Mouse (Mus musculus): Measurements from ENCODE around the gene Glt8d2. TPM values are rescaled to one million over a fixed set of nuclear protein-coding genes. Genes with fewer than 3 reads are reported as not detected.
A peak's percentile ranks its signal among the peaks of the same experiment; 100 is the strongest.
"Not testable (repeated sequence)": the region's sequence is repeated elsewhere in the genome, so short reads cannot be mapped to it uniquely, and the experiment has no call there.

The Glt8d2 gene
- polyA plus RNA-seq, 1 experiment from 2014 or later: 2.2 TPM

DNA sequence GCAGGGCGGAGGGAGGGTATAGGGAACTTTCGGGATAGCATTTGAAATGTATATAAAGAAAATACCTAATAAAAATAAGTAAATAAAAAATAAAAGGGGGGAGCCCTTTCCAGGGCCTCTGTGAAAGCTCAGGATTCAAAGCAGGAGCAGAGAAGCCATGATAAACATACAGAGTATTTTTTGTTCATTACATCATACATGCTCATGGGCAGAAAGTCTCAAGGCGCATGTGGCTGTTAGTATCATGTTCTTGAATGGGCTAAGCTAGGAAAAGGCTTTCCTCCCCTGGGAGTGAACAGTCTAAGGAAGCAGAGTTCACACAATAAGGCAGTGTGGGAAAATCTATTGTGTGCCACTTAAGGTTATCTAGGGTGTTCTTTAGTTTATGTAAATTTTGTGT is 54.1 kb downstream of the Glt8d2 start:
- no peak overlapping the region for H3K4me3 ChIP-seq
- 93% methylated on average over 3 of the region's 3 CpGs for WGBS
- H3K36me3 ChIP-seq: peaks cover 99% of the 10 kb centered on the region
- no peak overlapping the region for H3K27ac ChIP-seq (replicated peaks)
- DNase-seq (ENCODE audit: low spot score): no peak
- H3K27me3 ChIP-seq (ENCODE audit: low read depth, poor library complexity, severe bottlenecking): no peaks in the 10 kb centered on the region
- peaks cover 4% of the 10 kb centered on the region for H3K4me1 ChIP-seq
- H3K9me3 ChIP-seq (replicated peaks): no peaks in the 10 kb centered on the region; the same call in 1 of the 2 replicates

DNA sequence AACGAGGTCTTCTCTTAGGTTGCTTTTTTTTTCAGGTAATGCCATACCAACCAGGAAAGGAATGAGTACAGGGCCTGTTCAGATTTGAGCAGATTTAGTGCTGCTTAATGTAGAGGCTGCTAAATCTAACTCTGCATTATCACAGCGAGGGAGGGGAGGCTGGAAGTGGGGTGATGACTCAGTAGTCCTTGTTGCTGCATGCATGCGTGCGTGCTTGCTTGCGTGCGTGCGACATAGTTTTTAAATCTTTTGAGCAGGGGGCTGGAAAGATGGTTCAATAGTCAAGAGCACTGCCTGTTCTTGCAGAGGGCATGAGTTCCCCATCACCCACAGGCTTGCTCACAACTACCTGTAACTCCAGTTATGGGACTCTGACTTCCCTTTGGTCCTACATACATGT is 56.1 kb downstream of the Glt8d2 start:
- no peak for DNase-seq (ENCODE audit: low spot score)

DNA sequence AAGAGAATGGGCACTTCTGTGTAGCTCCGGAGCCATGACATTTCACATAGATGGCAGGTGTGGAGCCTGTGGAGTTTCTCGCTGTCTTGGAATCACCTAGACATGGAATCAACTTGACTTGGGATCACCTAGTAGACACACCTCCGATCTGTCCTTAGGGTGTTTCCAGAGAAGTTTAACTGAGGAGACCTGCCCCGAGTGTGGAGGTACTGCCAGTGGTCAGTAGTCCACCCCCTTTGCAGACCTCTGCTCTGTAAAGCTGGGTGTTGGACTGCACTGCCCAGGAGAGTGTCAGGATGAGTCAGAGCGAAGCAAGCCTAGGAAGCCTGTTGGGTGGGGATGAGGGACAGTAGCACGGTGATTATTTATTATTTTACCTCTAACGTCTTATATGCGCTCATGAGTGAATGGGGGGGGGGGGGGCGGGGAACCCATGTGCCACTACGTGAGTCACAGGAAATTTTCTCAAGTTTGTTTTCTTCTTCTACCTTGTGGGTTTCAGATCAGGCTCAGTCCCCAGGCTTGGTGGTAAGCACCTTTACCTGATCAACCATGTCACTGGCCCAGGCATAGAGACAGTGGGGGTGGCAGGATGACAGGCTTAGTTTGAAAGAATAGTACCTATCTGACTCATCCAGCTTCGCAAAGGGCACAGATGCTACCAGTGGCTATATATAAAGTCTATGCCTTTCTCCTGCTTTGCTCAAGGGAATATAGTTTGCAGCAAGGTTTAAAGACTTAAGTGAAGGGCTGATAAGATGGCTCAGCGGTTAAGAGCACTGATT is 57.8 kb downstream of the Glt8d2 start:
- Histone ChIP-seq H3K36me3 (peaks cover 67% of the 10 kb centered on the region), H3K4me3 (no peak overlapping the region), H3K27ac (replicated peaks) (no peak overlapping the region), H3K9me3 (replicated peaks) (no peaks in the 10 kb centered on the region; the same call in 1 of the 2 replicates), H3K4me1 (peaks cover 22% of the 10 kb centered on the region), H3K27me3 (ENCODE audit: low read depth, poor library complexity, severe bottlenecking) (no peaks in the 10 kb centered on the region)
- WGBS: 96% methylated on average over 12 of the region's 12 CpGs
- DNase-seq (ENCODE audit: low spot score): no peak

More for the DNA sequence above, 56.1 kb downstream of the Glt8d2 start:
- 97% methylated on average over 7 of the region's 7 CpGs for WGBS
- peaks cover 14% of the 10 kb centered on the region for H3K4me1 ChIP-seq
- H3K27ac ChIP-seq (replicated peaks): no peak overlapping the region
- no peaks in the 10 kb centered on the region for H3K27me3 ChIP-seq (ENCODE audit: low read depth, poor library complexity, severe bottlenecking)
- H3K4me3 ChIP-seq: no peak overlapping the region
- H3K9me3 ChIP-seq (replicated peaks): no peaks in the 10 kb centered on the region; the same call in 1 of the 2 replicates
- peaks cover 83% of the 10 kb centered on the region for H3K36me3 ChIP-seq

DNA sequence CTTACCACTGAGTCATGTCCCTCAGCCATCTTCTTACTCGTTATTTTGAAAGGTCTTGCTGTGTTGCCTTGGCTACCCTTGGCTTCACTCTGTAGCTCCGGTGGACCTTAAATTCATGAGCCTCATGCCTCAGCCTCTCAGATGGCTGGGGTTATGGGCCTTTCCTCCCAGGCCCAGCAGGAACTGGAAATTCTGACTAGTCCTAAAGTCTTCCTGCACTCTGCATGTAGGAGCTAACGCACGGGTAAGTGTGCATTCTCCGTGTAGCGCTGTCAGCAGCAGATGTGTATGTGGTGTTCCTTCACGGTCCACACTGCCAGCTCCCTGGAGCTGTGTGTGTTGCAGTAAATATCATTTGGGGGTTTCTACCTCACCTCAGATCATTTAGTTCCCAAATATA is 59.3 kb downstream of the Glt8d2 start:
- Histone ChIP-seq H3K4me3 (peak overlapping the region; percentile 85), H3K4me1 (peaks cover 22% of the 10 kb centered on the region), H3K36me3 (peaks cover 51% of the 10 kb centered on the region), H3K27ac (replicated peaks) (no peak overlapping the region), H3K27me3 (ENCODE audit: low read depth, poor library complexity, severe bottlenecking) (no peaks in the 10 kb centered on the region), H3K9me3 (replicated peaks) (no peaks in the 10 kb centered on the region; the same call in 1 of the 2 replicates)
- WGBS: 89% methylated on average over 7 of the region's 7 CpGs
- DNase-seq (ENCODE audit: low spot score): no peak

DNA sequence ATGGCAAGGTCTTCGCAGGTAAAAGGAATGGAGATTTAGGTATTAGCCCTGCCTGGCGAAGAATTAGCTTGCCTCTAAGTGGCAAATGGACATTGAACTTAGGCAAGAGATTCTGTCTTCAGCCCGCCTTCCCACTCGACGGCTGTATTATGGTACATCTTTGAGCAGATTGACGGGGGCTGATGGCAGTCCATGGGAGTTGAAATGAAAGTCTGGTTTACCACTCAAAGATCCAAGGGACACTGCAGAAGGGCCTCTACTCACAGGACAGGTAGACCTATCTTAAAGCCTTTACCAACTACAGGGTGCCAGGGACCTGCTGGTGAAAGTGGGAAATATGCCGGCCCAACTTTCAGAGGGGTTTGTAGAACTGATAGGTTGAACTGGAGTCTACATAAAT is 60.0 kb downstream of the Glt8d2 start:
- Histone ChIP-seq H3K36me3 (peaks cover 45% of the 10 kb centered on the region), H3K27me3 (ENCODE audit: low read depth, poor library complexity, severe bottlenecking) (no peaks in the 10 kb centered on the region), H3K4me1 (peaks cover 22% of the 10 kb centered on the region), H3K27ac (replicated peaks) (peak overlapping the region; percentile 96), H3K9me3 (replicated peaks) (no peaks in the 10 kb centered on the region; the same call in 1 of the 2 replicates), H3K4me3 (peak overlapping the region; percentile 85)
- WGBS: 27% methylated on average over 7 of the region's 7 CpGs
- no peak for DNase-seq (ENCODE audit: low spot score)

DNA sequence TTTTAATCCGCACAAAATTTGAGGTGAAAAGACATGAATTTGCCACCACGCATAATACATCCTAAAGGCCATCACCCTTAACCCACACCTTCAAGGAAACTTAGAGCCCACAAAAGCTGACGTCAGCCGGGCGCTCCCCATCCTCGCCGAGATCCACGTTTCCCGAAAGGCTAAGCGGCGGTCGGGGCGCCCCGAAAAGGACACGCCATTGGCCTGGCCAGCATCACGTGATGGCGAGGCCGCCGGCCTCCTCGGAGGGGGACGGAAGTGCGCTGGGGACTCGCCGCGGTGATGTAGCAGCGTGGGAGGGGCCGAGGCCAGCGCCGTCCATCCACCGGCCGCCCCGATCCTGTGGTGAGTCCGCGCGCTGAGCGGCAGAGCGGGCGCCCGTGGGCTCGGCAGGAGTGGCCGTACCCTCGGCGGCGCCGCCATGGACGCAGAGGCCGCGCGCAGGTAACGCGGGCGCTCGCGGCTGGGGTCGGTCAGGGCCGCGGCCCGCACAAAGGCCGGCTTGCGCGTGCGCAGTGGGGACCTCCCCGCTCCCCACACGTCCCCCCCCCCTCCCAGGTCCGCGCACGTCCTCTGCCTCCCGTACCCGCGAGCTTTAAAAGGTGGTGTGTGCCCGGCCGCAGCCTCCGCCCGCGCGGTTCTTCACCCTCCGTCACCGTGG is 60.7 kb downstream of the Glt8d2 start, which contains the start of gene Tdg:
Gene Tdg, plus strand, starts transcription at position 243 of the 670 bp plus-strand sequence.
- under 1% methylated on average over 76 of the region's 78 CpGs for WGBS
- peak within 1 kb of the TSS; percentile 85 for H3K4me3 ChIP-seq

DNA sequence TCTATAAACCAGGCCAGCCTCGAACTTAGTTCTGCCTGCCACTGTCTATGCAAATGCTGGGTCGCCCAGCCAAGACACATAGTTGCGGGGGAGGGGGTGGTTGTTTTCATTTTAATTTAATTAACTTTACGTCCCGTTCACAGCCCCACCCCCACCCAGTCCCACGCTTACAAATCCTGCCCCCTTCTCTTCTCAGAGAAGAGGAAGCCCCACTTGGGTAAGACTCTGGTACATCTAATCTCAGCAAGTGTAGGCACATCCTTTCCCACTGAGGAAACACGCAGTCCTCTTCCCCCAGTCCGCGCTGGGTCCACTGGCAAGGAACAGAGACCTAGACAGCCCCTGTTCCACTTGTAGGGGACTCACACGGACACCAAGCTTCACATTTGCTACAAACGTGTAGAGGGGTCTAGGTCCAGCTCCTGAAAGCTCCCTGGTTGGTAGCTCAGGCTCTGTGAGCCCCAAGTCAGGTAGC is 61.3 kb downstream of the Glt8d2 start:
- Histone ChIP-seq H3K4me1 (peaks cover 22% of the 10 kb centered on the region), H3K4me3 (peak overlapping the region; percentile 85), H3K36me3 (peaks cover 31% of the 10 kb centered on the region), H3K27ac (replicated peaks) (peak overlapping the region; percentile 96), H3K9me3 (replicated peaks) (no peaks in the 10 kb centered on the region; the same call in 1 of the 2 replicates), H3K27me3 (ENCODE audit: low read depth, poor library complexity, severe bottlenecking) (no peaks in the 10 kb centered on the region)
- no peak for DNase-seq (ENCODE audit: low spot score)
- WGBS: 9% methylated on average over 11 of the region's 11 CpGs

More for the DNA sequence above, 60.7 kb downstream of the Glt8d2 start, which contains the start of gene Tdg:
- not testable (repeated sequence) for H3K9me3 ChIP-seq (replicated peaks); H3K27me3 ChIP-seq (ENCODE audit: low read depth, poor library complexity, severe bottlenecking)
- peak within 1 kb of the TSS; percentile 96 for H3K27ac ChIP-seq (replicated peaks)
- peaks cover 37% of the 10 kb centered on the region for H3K36me3 ChIP-seq
- peaks cover 22% of the 10 kb centered on the region for H3K4me1 ChIP-seq
- DNase-seq (ENCODE audit: low spot score): peak; percentile 95

DNA sequence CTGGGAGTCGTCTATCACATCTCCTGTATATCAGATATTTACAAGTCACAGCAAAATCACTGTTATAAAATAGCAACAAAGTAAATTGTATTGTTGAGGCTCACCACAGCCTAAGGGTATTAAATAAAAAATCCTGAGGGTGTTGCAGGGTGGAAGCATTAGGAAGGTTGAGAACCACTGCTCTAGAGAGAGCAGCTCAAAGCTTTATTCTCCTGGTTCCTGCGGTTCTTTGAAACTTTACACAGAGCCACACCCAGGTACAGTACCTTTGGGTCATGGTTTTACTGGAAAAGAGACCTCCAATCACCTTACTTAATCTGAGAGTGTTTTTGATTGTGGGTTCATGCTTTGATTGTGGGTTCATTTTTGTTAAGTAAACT is 66.9 kb downstream of the Glt8d2 start:
- H3K4me3 ChIP-seq: peak overlapping the region; percentile 77
- not testable (repeated sequence) for DNase-seq (ENCODE audit: low spot score); H3K27me3 ChIP-seq (ENCODE audit: low read depth, poor library complexity, severe bottlenecking); H3K9me3 ChIP-seq (replicated peaks)
- peaks cover 13% of the 10 kb centered on the region for H3K4me1 ChIP-seq
- 7% methylated on average over 2 of the region's 2 CpGs for WGBS
- H3K36me3 ChIP-seq: peaks cover 14% of the 10 kb centered on the region
- peak overlapping the region; percentile 93 for H3K27ac ChIP-seq (replicated peaks)

DNA sequence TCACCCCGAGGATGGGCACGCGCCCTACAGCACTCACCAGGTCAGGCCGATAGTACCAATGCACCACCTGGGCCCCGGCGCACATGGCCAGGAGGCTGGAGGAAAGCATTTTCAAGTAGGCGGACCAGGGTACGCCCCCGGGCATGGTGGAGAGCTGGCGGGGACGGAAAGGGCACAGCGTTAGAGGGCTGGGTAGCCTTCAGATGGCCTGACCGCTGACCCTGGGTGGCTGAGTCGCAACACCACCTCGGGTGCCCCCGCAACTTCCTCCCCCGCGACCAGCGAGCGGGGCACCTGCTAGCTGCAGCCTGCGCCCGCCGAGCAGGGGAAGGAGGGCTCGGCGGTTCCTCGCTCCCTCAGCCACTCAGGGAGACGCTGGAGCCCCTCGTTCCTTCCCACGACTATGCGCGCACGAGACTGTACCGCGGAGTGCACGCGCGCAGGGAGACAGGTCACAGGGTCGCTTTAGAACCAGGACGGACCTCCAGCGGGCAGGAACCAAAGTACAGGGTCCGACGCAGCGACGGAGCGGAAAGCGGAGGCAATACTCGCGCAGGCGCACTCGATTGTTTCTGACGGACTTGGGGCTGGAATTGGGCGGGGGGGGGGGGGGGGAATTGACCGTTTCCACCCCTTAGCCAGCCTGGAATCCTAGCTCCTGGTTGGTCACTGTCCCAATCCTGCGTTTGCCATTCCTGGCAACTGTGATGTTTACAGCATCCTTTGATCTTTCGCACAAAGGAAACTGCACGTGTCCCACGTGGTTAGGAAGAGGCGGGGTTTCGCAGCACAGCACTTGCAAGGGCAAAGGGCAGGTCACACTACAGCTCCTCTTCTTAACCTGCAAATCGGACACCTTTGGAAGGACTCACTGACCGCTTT is 67.5 kb downstream of the Glt8d2 start, which contains the start of gene 1190007I07Rik:
Gene 1190007I07Rik, minus strand, starts transcription at position 558 of the 882 bp plus-strand sequence.
- no peaks in the 10 kb centered on the region for H3K27me3 ChIP-seq (ENCODE audit: low read depth, poor library complexity, severe bottlenecking)
- peak within 1 kb of the TSS; percentile 77 for H3K4me3 ChIP-seq
- peak within 1 kb of the TSS; percentile 93 for H3K27ac ChIP-seq (replicated peaks)
- H3K9me3 ChIP-seq (replicated peaks): no peaks in the 10 kb centered on the region
- peaks cover 13% of the 10 kb centered on the region for H3K4me1 ChIP-seq
- DNase-seq (ENCODE audit: low spot score): peak; percentile 94
- peaks cover 19% of the 10 kb centered on the region for H3K36me3 ChIP-seq
- under 1% methylated on average over 60 of the region's 61 CpGs for WGBS

DNA sequence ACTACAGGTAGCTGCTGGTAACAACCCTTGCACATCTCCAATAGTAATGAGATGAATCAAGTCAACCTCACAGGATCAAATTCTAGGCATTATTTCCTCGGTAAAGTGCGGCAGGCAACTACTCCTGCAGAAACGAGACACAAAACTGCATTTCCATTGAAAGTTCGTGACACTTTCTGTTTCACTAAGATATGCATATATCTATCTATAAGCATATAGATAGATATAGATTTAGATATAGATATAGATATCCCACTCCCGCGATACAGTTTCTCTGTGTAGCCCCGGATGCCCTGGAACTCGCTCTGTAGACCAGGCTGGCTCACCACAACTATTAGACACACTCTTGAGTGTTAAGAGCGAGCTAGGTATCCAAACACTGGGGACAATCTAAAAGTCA is 68.2 kb downstream of the Glt8d2 start:
- DNase-seq (ENCODE audit: low spot score): no peak
- no peaks in the 10 kb centered on the region for H3K27me3 ChIP-seq (ENCODE audit: low read depth, poor library complexity, severe bottlenecking)
- H3K27ac ChIP-seq (replicated peaks): peak overlapping the region; percentile 93
- WGBS: 29% methylated on average over 9 of the region's 9 CpGs
- peaks cover 25% of the 10 kb centered on the region for H3K36me3 ChIP-seq
- no peaks in the 10 kb centered on the region for H3K9me3 ChIP-seq (replicated peaks)
- peaks cover 13% of the 10 kb centered on the region for H3K4me1 ChIP-seq
- H3K4me3 ChIP-seq: peak overlapping the region; percentile 77
